Mouse (Mus musculus): ENCODE data around the gene Lmf1.

The Lmf1 gene

GRCm38 (mm10) chr17:25578920-25579319 lies at the start of gene Lmf1:
Gene Lmf1, plus strand, starts transcription at chr17:25579085.
- peak; percentile 96 for DNase-seq (ENCODE audit: low read depth)

- DNase-seq (ENCODE audit: low read depth) = no peak
These were observed 48.4 kb upstream of the Lmf1 start for GRCm38 (mm10) chr17:25530357-25531022.

DNA sequence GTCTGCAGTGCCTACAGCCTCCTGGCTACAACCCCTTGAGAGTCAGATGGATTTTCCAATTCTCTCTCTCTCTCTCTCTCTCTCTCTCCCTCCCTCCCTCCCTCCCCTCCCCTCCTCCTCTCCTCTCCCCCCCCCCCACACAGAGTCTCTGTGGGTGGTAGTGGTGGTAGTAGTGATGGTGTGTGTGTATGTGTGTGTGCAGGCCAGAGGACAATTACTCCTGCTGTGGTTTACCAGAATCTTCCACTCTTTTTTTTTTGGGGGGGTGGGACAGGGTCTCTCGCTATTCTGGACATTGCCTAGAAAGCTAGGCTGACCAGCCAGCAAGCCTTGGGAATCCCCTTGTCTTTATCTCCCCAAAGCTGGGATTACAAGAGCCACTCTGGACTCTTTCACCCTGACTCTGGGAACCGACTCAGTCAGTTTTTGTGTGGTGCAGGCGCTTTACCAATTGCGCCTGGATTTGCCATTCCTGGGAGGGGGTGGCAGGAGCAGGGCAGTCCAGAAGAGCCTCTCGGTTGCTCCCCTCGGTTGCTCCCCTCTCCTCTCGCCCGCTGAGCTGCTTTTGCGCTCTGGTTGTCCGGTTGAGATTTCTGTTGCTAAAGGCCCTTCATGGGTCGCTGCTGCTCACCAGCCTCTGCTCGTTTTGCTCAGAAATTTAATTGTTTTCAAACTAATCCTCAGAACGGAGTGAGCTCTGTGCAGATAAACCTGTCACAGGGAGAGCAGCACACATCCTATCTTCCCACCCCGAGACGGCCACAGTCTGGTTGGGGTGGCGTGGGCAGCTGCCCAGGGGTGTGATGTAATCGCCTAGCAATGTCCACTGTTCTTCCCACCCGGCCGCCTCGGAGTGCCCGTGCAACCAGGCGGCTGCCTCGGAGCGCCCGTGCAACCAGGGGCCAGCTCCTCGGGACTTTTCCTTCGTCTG lies 39.7 kb upstream of the Lmf1 start:
- DNase-seq (ENCODE audit: low read depth) = no peak

DNA sequence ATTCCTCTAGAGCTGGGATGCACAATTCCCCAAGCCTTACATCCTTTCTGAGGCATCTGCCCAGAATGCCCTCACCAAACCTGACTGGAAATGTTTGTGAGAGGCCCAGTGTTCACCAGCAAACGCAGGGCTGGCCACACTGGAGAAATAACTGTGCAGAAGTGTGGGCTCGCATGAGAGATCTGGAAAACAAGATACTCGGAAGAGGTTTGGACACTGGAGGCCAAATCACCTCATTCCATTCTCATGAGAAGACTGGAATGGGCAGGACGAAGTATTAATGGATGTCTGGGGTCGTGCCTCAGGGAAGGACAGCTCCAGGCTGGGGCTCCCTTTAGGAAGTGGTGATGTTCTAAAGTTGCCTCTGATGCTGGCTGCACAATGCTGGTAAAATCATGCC lies 38.2 kb upstream of the Lmf1 start:
- DNase-seq (ENCODE audit: low read depth) = no peak

DNA sequence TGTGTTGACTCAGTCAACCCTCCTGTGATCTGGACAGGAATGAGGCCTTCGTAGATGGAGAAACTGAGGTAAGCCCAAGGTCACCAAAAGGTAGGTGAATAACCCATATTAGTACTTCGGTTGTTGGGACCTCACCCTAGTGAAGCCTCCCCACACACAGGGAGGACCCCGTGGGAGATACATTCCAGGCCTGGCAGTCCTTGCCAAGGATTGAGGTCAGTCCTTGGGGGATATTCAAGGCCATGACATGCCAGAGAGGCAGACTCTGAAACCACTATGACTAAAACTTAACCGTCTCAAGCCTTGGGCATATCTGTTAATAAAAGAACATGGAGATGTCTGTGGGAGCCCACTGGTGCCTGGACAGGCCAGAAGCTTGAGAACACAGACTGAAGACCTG lies 37.1 kb upstream of the Lmf1 start:
- DNase-seq (ENCODE audit: low read depth) = no peak

GRCm38 (mm10) chr17:25547026-25547425 lies 31.9 kb upstream of the Lmf1 start:
- DNase-seq (ENCODE audit: low read depth) = no peak

- DNase-seq (ENCODE audit: low read depth) = no peak
These were observed 28.9 kb upstream of the Lmf1 start for GRCm38 (mm10) chr17:25550020-25550419.

GRCm38 (mm10) chr17:25551313-25551712 lies 27.6 kb upstream of the Lmf1 start:
- no peak for DNase-seq (ENCODE audit: low read depth)

- no peak for DNase-seq (ENCODE audit: low read depth)
These were observed 23.7 kb upstream of the Lmf1 start for GRCm38 (mm10) chr17:25555159-25555558.

DNA sequence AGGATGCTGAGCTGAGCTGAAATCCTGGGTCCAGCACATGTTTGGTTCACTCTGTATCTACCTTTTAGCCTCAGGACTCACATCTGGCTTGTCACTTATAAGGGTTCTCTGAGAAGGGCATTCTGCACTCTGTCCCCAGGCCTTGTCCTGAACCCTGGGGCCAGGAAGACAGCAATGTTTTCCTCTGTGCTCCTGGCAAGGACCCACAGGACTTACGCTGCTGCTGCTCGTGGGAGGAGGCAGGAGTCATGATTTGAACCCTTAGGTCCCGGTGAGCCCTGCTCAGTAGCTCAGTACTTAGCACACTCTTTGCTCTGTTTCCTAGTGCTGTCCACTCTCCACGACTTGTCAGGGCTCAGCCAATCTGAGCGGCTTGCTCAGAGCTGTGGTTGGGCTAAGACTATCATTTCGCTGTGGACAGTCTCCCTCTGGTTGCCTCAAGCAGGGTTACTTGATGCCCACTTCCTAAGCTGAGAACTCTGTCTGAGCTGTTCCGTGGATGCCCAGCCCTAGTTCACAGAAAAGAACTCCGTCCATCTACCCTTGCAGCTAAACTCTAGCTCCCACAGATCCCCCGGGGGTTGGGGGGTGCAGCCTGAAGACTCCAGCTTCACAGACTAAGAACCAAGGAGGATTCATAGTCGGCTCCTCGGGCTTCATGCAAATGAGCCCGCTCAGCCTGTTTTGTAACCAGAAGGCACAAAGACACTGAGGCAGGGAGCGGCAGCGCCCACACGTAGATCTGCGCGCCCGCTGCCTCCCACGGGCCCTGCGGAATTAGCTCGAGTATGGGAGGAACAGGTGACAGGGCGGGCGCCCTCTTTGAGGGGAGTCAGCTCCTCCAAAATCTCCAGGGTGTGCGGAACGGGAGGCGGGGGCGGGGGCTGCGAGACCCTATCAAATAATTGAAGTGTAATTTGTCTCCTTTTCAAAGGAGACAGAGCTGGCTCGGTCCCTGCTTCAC lies 22.9 kb upstream of the Lmf1 start:
- no peak for DNase-seq (ENCODE audit: low read depth)

- DNase-seq (ENCODE audit: low read depth) = no peak
These were observed 22.1 kb upstream of the Lmf1 start for GRCm38 (mm10) chr17:25556630-25557354.

- no peak for DNase-seq (ENCODE audit: low read depth)
These were observed 19.3 kb upstream of the Lmf1 start for GRCm38 (mm10) chr17:25559634-25560033.

- no peak for DNase-seq (ENCODE audit: low read depth)
These were observed 18.2 kb upstream of the Lmf1 start for GRCm38 (mm10) chr17:25560554-25561222.

GRCm38 (mm10) chr17:25561223-25562028 lies 17.5 kb upstream of the Lmf1 start:
- no peak for DNase-seq (ENCODE audit: low read depth)

GRCm38 (mm10) chr17:25564481-25564880 lies 14.4 kb upstream of the Lmf1 start:
- no peak for DNase-seq (ENCODE audit: low read depth)

- no peak for DNase-seq (ENCODE audit: low read depth)
These were observed 13.6 kb upstream of the Lmf1 start for GRCm38 (mm10) chr17:25565244-25565643.

DNA sequence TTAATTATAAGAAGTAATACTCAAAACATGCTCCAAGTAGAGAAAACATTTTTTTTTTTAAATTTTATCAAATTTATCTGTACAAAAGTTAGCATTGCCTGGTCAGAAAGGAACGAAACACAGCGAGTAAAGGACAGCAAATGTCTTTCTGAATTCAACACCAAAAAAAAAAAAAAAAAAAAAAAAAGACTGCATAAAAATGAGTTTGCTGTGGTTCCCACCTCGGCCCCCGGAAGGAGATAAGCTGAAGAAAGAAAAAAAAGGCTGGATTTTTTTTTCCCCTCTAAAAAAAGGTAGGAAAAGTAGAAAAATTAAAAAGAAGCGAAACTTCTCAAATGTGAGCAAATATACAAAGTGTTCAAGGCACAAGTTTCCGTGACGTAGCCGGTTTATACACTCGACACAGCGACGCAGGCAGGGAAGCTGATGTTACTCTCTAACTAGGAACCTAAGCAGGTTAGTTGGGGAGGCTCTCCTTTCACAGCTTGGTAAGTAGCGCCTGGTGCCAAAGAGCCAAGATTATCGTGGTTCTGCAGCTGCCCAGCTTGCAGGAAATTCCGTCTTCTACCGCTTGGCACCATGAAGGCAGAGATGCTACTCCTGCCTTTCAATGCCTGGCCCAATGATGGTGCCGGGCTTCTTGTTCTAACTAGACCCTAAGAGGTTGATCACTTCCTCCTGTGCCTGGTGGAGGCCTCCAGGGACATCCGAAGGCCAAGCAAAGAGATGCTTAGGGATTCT lies 12.9 kb upstream of the Lmf1 start:
- DNase-seq (ENCODE audit: low read depth) = no peak

DNA sequence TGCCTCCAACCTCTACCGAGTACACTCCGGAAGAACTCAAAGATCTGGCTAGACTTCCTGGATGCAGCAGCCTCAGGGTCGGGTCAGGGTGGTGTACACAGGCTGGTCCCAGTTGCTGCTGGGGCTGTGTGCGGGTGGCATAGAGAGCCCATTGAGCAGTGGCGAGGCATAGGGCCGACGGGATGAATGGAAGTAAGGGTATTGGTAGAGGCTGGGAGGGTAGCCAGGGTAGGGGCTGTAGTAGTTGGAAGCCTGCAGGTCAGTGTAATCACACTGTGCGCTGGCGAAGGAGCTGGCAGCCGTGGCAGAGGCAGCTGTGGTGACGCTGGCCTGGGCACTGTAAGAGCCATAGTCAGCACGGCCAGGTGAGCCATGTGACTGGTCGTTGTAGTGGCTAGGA lies 11.6 kb upstream of the Lmf1 start:
- no peak for DNase-seq (ENCODE audit: low read depth)

DNA sequence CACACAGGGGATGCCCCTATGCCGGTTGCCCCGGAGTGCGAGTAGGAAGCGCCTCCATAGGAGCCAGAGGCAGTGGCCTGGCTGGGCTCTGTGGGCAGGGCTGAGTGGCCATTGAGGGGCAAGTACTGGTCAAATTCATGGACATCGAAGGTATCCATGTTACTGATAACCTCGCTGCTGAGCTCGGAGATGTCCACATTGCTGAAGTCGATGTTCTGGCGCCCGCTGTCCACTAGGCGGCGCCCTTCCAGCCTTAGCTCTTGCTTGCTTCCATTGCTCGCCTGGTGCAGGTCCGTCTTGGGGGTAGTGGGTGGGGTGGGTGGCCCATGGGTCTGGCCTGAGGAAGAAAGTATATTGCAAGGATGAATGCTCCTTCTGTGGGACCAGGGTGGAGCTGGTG lies 11.1 kb upstream of the Lmf1 start:
- DNase-seq (ENCODE audit: low read depth) = peak; percentile 52
